Mouse (Mus musculus): Measurements from ENCODE around the gene Aldh9a1. TPM values are rescaled to one million over a fixed set of nuclear protein-coding genes. Genes with fewer than 3 reads are reported as not detected.

Gene Aldh9a1
- polyA plus RNA-seq, 1 experiment from 2014 or later: 110 TPM

- 92% methylated on average over 6 of the region's 6 CpGs for WGBS (ENCODE audit: missing documents)
- Histone ChIP-seq H3K4me3 (ENCODE audit: inconsistent target) (no peak overlapping the region), H3K79me2 (ENCODE audit: inconsistent target) (no peaks in the 10 kb centered on the region), H3K27ac (no peak overlapping the region), H3K36me3 (ENCODE audit: inconsistent target) (peaks cover 69% of the 10 kb centered on the region)
These were observed 16.8 kb downstream of the Aldh9a1 start for GRCm38 (mm10) chr1:167366621-167367020.

DNA sequence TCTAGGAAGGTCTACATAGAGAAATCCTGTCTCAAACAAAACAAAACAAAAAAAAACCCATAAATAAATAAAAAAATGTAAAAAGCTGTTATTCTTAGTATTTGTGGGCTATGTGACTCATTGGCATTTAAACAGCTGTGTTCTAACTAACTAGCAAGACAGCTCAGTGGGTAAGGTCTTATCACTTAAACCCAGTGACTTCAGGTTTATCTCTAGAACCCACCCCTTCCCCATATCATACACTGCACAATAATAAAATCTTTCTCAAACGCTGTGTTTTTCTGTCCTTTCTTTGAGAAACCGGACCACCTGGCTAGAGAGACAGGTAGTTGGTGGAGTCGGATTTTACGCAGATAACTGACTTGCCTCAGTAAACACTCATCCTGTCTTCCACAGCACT lies 18.2 kb downstream of the Aldh9a1 start:
- Histone ChIP-seq H3K36me3 (ENCODE audit: inconsistent target) (peaks cover 59% of the 10 kb centered on the region), H3K4me3 (ENCODE audit: inconsistent target) (no peak overlapping the region), H3K79me2 (ENCODE audit: inconsistent target) (no peaks in the 10 kb centered on the region), H3K27ac (no peak overlapping the region)
- WGBS (ENCODE audit: missing documents): 88% methylated on average over 4 of the region's 4 CpGs

- Histone ChIP-seq H3K27ac (no peak overlapping the region), H3K36me3 (ENCODE audit: inconsistent target) (peaks cover 55% of the 10 kb centered on the region), H3K4me3 (ENCODE audit: inconsistent target) (no peak overlapping the region), H3K79me2 (ENCODE audit: inconsistent target) (no peaks in the 10 kb centered on the region)
- 91% methylated on average over 7 of the region's 7 CpGs for WGBS (ENCODE audit: missing documents)
These were observed 18.7 kb downstream of the Aldh9a1 start for GRCm38 (mm10) chr1:167368513-167368912.

DNA sequence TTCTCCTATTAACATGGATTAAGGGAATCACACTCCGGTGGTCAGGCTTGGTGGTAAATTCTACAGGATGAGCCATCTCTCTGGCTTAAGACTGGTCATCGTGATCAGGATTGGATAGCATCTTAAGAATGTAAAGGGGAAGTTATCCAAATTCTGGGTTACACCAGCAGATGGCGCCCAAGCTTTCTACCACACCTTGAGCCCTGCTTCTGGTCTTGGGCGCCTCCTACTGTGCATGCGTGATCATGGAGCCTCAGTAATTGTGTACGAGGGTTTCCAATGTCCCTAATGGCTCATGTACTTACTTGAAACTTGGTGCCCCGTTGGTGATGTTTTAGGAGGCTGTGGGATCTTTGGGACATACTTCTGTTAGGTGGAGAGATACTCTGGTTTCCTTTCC lies 20.1 kb downstream of the Aldh9a1 start:
- Histone ChIP-seq H3K79me2 (ENCODE audit: inconsistent target) (no peaks in the 10 kb centered on the region), H3K36me3 (ENCODE audit: inconsistent target) (peaks cover 49% of the 10 kb centered on the region), H3K4me3 (ENCODE audit: inconsistent target) (no peak overlapping the region), H3K27ac (no peak overlapping the region)
- 5% methylated on average over 7 of the region's 7 CpGs for WGBS (ENCODE audit: missing documents)

DNA sequence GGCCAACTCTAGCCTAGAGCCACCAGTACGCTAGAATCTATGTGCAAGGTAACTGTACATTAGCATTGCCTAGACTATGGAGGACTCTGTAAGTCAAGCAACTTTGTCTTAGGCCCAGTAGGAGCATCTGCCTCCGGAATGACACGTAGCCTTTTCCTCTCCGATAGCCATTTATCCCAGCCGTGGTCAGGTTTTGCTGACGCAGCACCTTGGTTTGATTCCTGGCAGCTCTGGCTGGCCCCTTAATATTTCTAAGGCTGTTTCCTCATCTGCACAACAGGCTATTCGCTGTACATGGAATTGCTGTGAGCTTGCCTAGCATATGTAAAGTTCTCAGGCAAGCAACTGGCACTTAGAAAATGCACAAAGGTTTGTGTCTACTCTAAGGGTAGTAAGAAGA lies 22.9 kb downstream of the Aldh9a1 start:
- Histone ChIP-seq H3K36me3 (ENCODE audit: inconsistent target) (peaks cover 28% of the 10 kb centered on the region; the same call in 1 of the 2 replicates), H3K27ac (no peak overlapping the region), H3K79me2 (ENCODE audit: inconsistent target) (no peaks in the 10 kb centered on the region), H3K4me3 (ENCODE audit: inconsistent target) (no peak overlapping the region)
- WGBS (ENCODE audit: missing documents): 90% methylated on average over 7 of the region's 7 CpGs

GRCm38 (mm10) chr1:167374003-167374784 lies 24.4 kb downstream of the Aldh9a1 start:
- Histone ChIP-seq H3K36me3 (ENCODE audit: inconsistent target) (peaks cover 14% of the 10 kb centered on the region; the same call in 1 of the 2 replicates), H3K27ac (no peak overlapping the region), H3K4me3 (ENCODE audit: inconsistent target) (no peak overlapping the region), H3K79me2 (ENCODE audit: inconsistent target) (no peaks in the 10 kb centered on the region)
- WGBS (ENCODE audit: missing documents): 57% methylated on average over 14 of the region's 15 CpGs

- Histone ChIP-seq H3K4me3 (ENCODE audit: inconsistent target) (no peak overlapping the region), H3K27ac (no peak overlapping the region), H3K36me3 (ENCODE audit: inconsistent target) (peaks cover 12% of the 10 kb centered on the region; the same call in 1 of the 2 replicates), H3K79me2 (ENCODE audit: inconsistent target) (no peaks in the 10 kb centered on the region)
- WGBS (ENCODE audit: missing documents): 86% methylated on average over 1 of the region's 2 CpGs
These were observed 25.2 kb downstream of the Aldh9a1 start for GRCm38 (mm10) chr1:167374942-167375341.

GRCm38 (mm10) chr1:167378019-167378418 lies 28.2 kb downstream of the Aldh9a1 start:
- H3K27ac ChIP-seq: no peak overlapping the region
- peaks cover 18% of the 10 kb centered on the region; the same call in 1 of the 2 replicates for H3K79me2 ChIP-seq (ENCODE audit: inconsistent target)
- H3K4me3 ChIP-seq (ENCODE audit: inconsistent target): no peak overlapping the region
- peaks cover 12% of the 10 kb centered on the region; the same call in 1 of the 2 replicates for H3K36me3 ChIP-seq (ENCODE audit: inconsistent target)
- WGBS (ENCODE audit: missing documents): 94% methylated on average over 6 of the region's 6 CpGs

GRCm38 (mm10) chr1:167379751-167380150 lies 30.0 kb downstream of the Aldh9a1 start:
- 88% methylated on average over 5 of the region's 5 CpGs for WGBS (ENCODE audit: missing documents)
- Histone ChIP-seq H3K79me2 (ENCODE audit: inconsistent target) (peaks cover 21% of the 10 kb centered on the region), H3K27ac (no peak overlapping the region), H3K4me3 (ENCODE audit: inconsistent target) (no peak overlapping the region), H3K36me3 (ENCODE audit: inconsistent target) (peaks cover 6% of the 10 kb centered on the region; the same call in 1 of the 2 replicates)

DNA sequence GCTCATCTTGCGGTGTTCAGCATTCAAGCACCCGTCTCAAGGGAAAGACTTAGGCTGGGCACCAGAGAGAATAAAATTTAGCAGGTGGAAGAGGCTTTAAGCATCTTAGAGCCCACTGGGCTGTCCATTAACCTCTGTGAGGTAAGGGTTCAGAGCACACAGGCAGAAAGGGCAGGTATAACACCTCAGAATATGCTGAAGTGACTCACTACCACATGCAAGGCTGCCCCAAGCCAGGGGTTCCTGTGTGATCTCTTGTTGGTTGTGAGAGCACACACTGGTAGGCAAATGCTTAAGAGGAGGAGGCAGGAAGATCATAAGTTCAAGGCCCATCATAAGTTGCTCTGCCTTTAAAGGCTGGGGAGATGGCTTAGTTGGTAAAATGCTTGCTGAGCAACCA lies 30.4 kb downstream of the Aldh9a1 start:
- 100% methylated on average over 2 of the region's 2 CpGs for WGBS (ENCODE audit: missing documents)
- Histone ChIP-seq H3K27ac (no peak overlapping the region), H3K36me3 (ENCODE audit: inconsistent target) (peaks cover 6% of the 10 kb centered on the region; the same call in 1 of the 2 replicates), H3K4me3 (ENCODE audit: inconsistent target) (no peak overlapping the region), H3K79me2 (ENCODE audit: inconsistent target) (peaks cover 21% of the 10 kb centered on the region)

GRCm38 (mm10) chr1:167381050-167382015 lies 31.5 kb downstream of the Aldh9a1 start:
- WGBS (ENCODE audit: missing documents): 81% methylated on average over 7 of the region's 8 CpGs
- H3K4me3 ChIP-seq (ENCODE audit: inconsistent target): no peak overlapping the region
- H3K36me3 ChIP-seq (ENCODE audit: inconsistent target): peaks cover 6% of the 10 kb centered on the region; the same call in 1 of the 2 replicates
- peaks cover 27% of the 10 kb centered on the region for H3K79me2 ChIP-seq (ENCODE audit: inconsistent target)
- H3K27ac ChIP-seq: no peak overlapping the region

DNA sequence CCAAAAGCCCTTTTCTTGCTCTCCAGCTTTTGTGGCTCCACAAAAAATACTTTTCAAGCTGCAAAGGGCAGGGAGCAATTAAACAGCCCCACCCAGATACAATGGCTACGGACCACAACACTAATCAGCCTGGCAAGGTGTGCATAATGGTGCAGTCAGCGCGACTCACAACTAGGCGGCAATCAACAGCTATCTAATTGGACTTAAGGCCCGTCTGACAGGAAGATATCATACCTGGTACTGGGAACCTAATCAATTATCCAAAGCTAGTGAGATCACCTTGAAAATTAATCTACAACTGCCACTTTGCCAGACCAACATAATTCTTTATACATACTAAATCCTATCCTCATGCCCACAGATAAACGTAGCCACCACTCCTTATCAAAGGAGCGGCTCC lies 32.5 kb downstream of the Aldh9a1 start:
- WGBS (ENCODE audit: missing documents): 95% methylated on average over 7 of the region's 7 CpGs

DNA sequence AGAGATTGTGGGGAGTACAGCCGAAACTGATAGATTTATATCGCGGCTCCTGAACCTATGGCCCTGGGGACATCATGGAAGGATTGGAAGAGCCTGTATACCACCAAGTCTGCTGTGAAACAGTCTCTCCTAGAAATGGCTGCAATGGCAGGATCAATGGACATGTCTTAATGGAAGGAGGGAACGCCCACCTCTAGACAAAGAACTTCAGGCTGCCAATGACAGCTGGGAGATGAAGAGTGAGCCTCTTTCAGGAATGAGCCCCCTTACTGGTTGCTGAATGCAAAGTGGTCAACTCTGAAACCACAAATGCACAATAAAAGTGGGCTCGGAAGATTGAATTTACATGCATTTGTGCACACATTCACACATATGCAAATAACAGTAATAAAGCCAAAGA lies 33.0 kb downstream of the Aldh9a1 start:
- Histone ChIP-seq H3K4me3 (ENCODE audit: inconsistent target) (no peak overlapping the region), H3K27ac (no peak overlapping the region)
- WGBS (ENCODE audit: missing documents): 85% methylated on average over 5 of the region's 5 CpGs

More for the DNA sequence above, 32.5 kb downstream of the Aldh9a1 start:
- H3K4me3 ChIP-seq (ENCODE audit: inconsistent target): no peak overlapping the region
- H3K79me2 ChIP-seq (ENCODE audit: inconsistent target): peaks cover 32% of the 10 kb centered on the region
- H3K36me3 ChIP-seq (ENCODE audit: inconsistent target): 0 out of 2 replicates have a peak, but pooled peaks cover under 1% of the 10 kb centered on the region
- H3K27ac ChIP-seq: no peak overlapping the region

GRCm38 (mm10) chr1:167383178-167383577 lies 33.4 kb downstream of the Aldh9a1 start:
- H3K27ac ChIP-seq: no peak overlapping the region
- no peaks in the 10 kb centered on the region for H3K36me3 ChIP-seq (ENCODE audit: inconsistent target)
- no peak overlapping the region for H3K4me3 ChIP-seq (ENCODE audit: inconsistent target)
- WGBS (ENCODE audit: missing documents): 94% methylated on average over 5 of the region's 5 CpGs
- H3K79me2 ChIP-seq (ENCODE audit: inconsistent target): peaks cover 37% of the 10 kb centered on the region

More for the DNA sequence above, 33.0 kb downstream of the Aldh9a1 start:
- Histone ChIP-seq H3K79me2 (ENCODE audit: inconsistent target) (peaks cover 33% of the 10 kb centered on the region), H3K36me3 (ENCODE audit: inconsistent target) (no peaks in the 10 kb centered on the region)

Measured in macrophage (primary cell).